In the genomic region with DNA sequence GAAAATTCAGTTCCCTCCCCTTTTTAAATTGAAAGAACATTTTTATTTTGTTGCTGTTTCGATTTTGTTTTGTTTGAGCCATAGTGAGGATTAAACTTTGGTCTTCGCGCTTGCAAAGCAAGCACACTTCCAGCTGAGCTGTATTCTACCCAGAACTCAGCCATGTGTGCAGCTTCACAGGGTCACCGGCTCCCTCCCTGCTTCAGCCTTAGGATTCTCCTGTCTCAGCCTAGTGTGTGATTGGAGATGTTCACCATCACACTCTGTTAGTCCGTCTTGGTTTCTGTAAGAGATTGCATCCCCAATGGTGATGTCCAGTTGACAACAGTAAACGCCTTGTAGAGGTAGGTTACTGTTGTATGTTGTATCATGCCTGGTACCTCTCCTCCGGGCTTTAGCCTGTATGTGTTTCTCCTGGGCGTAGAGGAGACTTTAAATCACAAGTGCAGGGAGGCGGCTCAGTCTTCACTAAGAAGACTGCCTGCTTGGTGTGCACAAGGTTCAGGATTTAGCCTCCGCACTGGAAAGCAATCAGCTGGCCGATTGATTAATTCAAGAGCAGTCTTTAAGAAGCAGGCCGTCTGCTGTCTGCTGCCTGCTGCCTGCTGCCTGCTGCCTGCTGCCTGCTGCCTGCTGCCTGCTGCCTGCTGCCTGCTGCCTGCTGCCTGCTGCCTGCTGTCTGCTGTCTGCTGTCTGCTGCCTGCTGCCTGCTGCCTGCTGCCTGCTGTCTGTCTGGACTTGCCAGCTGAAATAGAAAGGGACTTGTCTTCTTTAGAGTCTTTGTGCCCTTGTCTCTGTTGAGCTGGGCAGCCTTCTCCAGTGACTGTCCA, we compare ENCODE assay signal across 16 mouse cellular contexts. TPM values are rescaled to one million over a fixed set of nuclear protein-coding genes. Genes with fewer than 3 reads are reported as not detected.
A peak's percentile ranks its signal among the peaks of the same experiment; 100 is the strongest.
DNase-seq lines count a peak whose midpoint lies in the region; ATAC-seq and TF ChIP-seq lines count a peak whose summit lies in the region.
"Had no signal": no experiment of that assay in that cellular context is flagged by ENCODE, and none has a peak within 500 bp of the region (broad histone marks: within the 10 kb centered on the region; RNA-seq: fewer than 3 reads in every experiment).

No protein-coding gene starts in this region.

- no peak overlapping the region for H3K4me2 ChIP-seq in forebrain, embryonic 13.5 days
- H3K4me2 ChIP-seq: limb, embryonic 15.5 days had no signal

- peak; percentile 27 for DNase-seq in embryo, embryonic 11 days
- DNase-seq in embryo, embryonic 10 days (ENCODE audit: low spot score), result no peak
- DNase-seq in layer of hippocampus, postnatal 10 days (ENCODE audit: low spot score in 2 of 2), result peak; percentile 34 to 44
- no peak for DNase-seq in layer of hippocampus, adult 8-10 months (ENCODE audit: low spot score in 2 of 2)
- DNase-seq in midbrain, embryonic 10.5 days (ENCODE audit: low spot score), result no peak
- no peak for DNase-seq in cerebellum, adult 2 months
- DNase-seq: kidney, adult 9 months; lung, postnatal 10 days had no signal

- no peak overlapping the region for H3K9ac ChIP-seq in forebrain, embryonic 13.5 days
- H3K9ac ChIP-seq: limb, embryonic 15.5 days had no signal

- H3K36me3 ChIP-seq in forebrain, embryonic 13.5 days (ENCODE audit: poor library complexity, severe bottlenecking), result peaks cover 8% of the 10 kb centered on the region; the same call in 1 of the 2 replicates
- peaks cover 4% of the 10 kb centered on the region for H3K36me3 ChIP-seq in midbrain, embryonic 10.5 days

- H3K4me1 ChIP-seq in forebrain, embryonic 13.5 days, result 0 out of 2 replicates have a peak, but pooled peaks cover 3% of the 10 kb centered on the region
- H3K4me1 ChIP-seq in midbrain, embryonic 10.5 days, result peaks cover 18% of the 10 kb centered on the region
- H3K4me1 ChIP-seq in cerebellum, adult 2 months (ENCODE audit: control insufficient read depth, insufficient read depth, low read length), result no peaks in the 10 kb centered on the region; the same call in 1 of the 2 replicates
- H3K4me1 ChIP-seq: limb, embryonic 15.5 days had no signal

- no peaks in the 10 kb centered on the region for H3K27me3 ChIP-seq in forebrain, embryonic 13.5 days
- no peaks in the 10 kb centered on the region for H3K27me3 ChIP-seq in midbrain, embryonic 10.5 days (ENCODE audit: low read depth, poor library complexity, severe bottlenecking)
- no peaks in the 10 kb centered on the region for H3K27me3 ChIP-seq in cerebellum, adult 2 months (ENCODE audit: control insufficient read depth, insufficient read depth, low read length)
- H3K27me3 ChIP-seq: limb, embryonic 15.5 days had no signal

- H3K4me3 ChIP-seq in forebrain, embryonic 13.5 days, result no peak overlapping the region
- H3K4me3 ChIP-seq in midbrain, embryonic 10.5 days, result no peak overlapping the region
- no peak overlapping the region for H3K4me3 ChIP-seq in cerebellum, adult 2 months (replicated peaks; ENCODE audit: insufficient read depth, low read depth, low read length)
- H3K4me3 ChIP-seq: erythroblast, embryonic 14.5 days; limb, embryonic 15.5 days; myocyte had no signal

- H3K27ac ChIP-seq in forebrain, embryonic 13.5 days, result peak overlapping the region; percentile 61
- peak overlapping the region; percentile 50 for H3K27ac ChIP-seq in midbrain, embryonic 10.5 days (replicated peaks)
- no peak overlapping the region for H3K27ac ChIP-seq in cerebellum, adult 2 months (ENCODE audit: insufficient read depth, low read length)
- H3K27ac ChIP-seq: limb, embryonic 15.5 days had no signal

- peak; percentile 74; the same call in 1 of the 2 replicates for ATAC-seq in forebrain, embryonic 13.5 days
- ATAC-seq in megakaryocyte progenitor cell, adult 5-6 weeks (replicated peaks; ENCODE audit: poor library complexity), result no peak
- ATAC-seq: activated CD4-positive, CD25-positive, alpha-beta regulatory T cell, adult 4 months had no signal

- no peak for TF ChIP-seq CTCF in cerebellum, adult 2 months (IDR thresholded peaks at IDR 0.05; ENCODE audit: borderline replicate concordance, insufficient read depth, low read depth, low read length)

- H3K9me3 ChIP-seq in forebrain, embryonic 13.5 days (replicated peaks), result no peaks in the 10 kb centered on the region
- no peaks in the 10 kb centered on the region for H3K9me3 ChIP-seq in midbrain, embryonic 10.5 days (replicated peaks)
- H3K9me3 ChIP-seq: G1E; limb, embryonic 15.5 days had no signal

- 61% methylated on average over 12 of the region's 12 CpGs for WGBS in forebrain, embryonic 13.5 days
- whole genome bisulfite sequencing in midbrain, embryonic 10.5 days, result 69% methylated on average over 12 of the region's 12 CpGs
- 60% methylated on average over 12 of the region's 12 CpGs for WGBS in cerebellum, adult 2 months

- TF ChIP-seq POLR2A in cerebellum, adult 2 months (IDR thresholded peaks at IDR 0.05; ENCODE audit: borderline replicate concordance, insufficient read depth, low read length), result no peak

RNA-seq across cellular contexts. Expression of a gene that starts 14.5 kb away (rescaled TPM):
- under 1 TPM; 0.25 to 0.76 TPM for total RNA-seq in layer of hippocampus, postnatal 10 days (2021)
- under 1 TPM in 2 of 4 experiments, not detected in 2; 0.68 to 0.81 TPM for total RNA-seq in layer of hippocampus, adult 8-10 months (2022)
- 0.12 TPM in 1 of 2 replicates, not detected in the other for polyA plus RNA-seq in forebrain, embryonic 13.5 days (2015; fragmentation: Nextera tagmentation; extraction: Ambion mirVana)
- polyA plus RNA-seq in midbrain, embryonic 10.5 days (2016; fragmentation: Nextera tagmentation; extraction: Ambion mirVana), result not detected in 2 replicates
- 2.5 and 3.4 TPM in 2 replicates for polyA plus RNA-seq in cerebellum, adult 2 months (2012; rRNA removed)
- total RNA-seq in megakaryocyte progenitor cell, adult 5-6 weeks (2015), result not detected in 2 replicates
- total RNA-seq in megakaryocyte progenitor cell, adult 5-6 weeks (2017), result not detected in 2 replicates
- total RNA-seq: gastrocnemius, postnatal 4 days had no signal
- polyA plus RNA-seq: activated CD4-positive, CD25-positive, alpha-beta regulatory T cell, adult 4 months; erythroblast, embryonic 14.5 days; G1E; myocyte had no signal

RNA-seq across cellular contexts. Expression of a gene that starts 15.5 kb away (rescaled TPM):
- 10 to 100 TPM; 23.8 to 23.9 TPM for total RNA-seq in layer of hippocampus, postnatal 10 days (2021)
- total RNA-seq in layer of hippocampus, adult 8-10 months (2022), result 10 to 100 TPM; 22.7 to 24.8 (median 24.3) TPM
- polyA plus RNA-seq in forebrain, embryonic 13.5 days (2015; fragmentation: Nextera tagmentation; extraction: Ambion mirVana), result 30.1 and 32.9 TPM in 2 replicates
- 49.4 and 49.9 TPM in 2 replicates for polyA plus RNA-seq in midbrain, embryonic 10.5 days (2016; fragmentation: Nextera tagmentation; extraction: Ambion mirVana)
- polyA plus RNA-seq in cerebellum, adult 2 months (2012; rRNA removed), result 55.9 and 61.3 TPM in 2 replicates
- 11.9 and 12.7 TPM in 2 replicates for total RNA-seq in megakaryocyte progenitor cell, adult 5-6 weeks (2015)
- 5.0 and 7.3 TPM in 2 replicates for total RNA-seq in megakaryocyte progenitor cell, adult 5-6 weeks (2017)

RNA-seq across cellular contexts. Expression of a gene that starts 15.5 kb away (rescaled TPM):
- total RNA-seq in layer of hippocampus, postnatal 10 days (2021), result 10 to 100 TPM; 45.2 to 49.4 TPM
- total RNA-seq in layer of hippocampus, adult 8-10 months (2022), result 10 to 100 TPM; 32.5 to 43.5 (median 37.7) TPM
- 116 and 119 TPM in 2 replicates for polyA plus RNA-seq in forebrain, embryonic 13.5 days (2015; fragmentation: Nextera tagmentation; extraction: Ambion mirVana)
- 117 and 123 TPM in 2 replicates for polyA plus RNA-seq in midbrain, embryonic 10.5 days (2016; fragmentation: Nextera tagmentation; extraction: Ambion mirVana)
- polyA plus RNA-seq in cerebellum, adult 2 months (2012; rRNA removed), result 79.9 and 86.0 TPM in 2 replicates
- total RNA-seq in megakaryocyte progenitor cell, adult 5-6 weeks (2015), result 57.2 and 68.0 TPM in 2 replicates
- 46.1 and 48.9 TPM in 2 replicates for total RNA-seq in megakaryocyte progenitor cell, adult 5-6 weeks (2017)

RNA-seq across cellular contexts. Expression of a gene that starts 41.9 kb away (rescaled TPM):
- total RNA-seq in layer of hippocampus, postnatal 10 days (2021), result 100 to 1,000 TPM; 111 to 131 TPM
- 100 to 1,000 TPM; 153 to 196 (median 173) TPM for total RNA-seq in layer of hippocampus, adult 8-10 months (2022)
- 12.3 and 14.3 TPM in 2 replicates for polyA plus RNA-seq in forebrain, embryonic 13.5 days (2015; fragmentation: Nextera tagmentation; extraction: Ambion mirVana)
- polyA plus RNA-seq in midbrain, embryonic 10.5 days (2016; fragmentation: Nextera tagmentation; extraction: Ambion mirVana), result 14.5 and 14.6 TPM in 2 replicates
- 108 and 109 TPM in 2 replicates for polyA plus RNA-seq in cerebellum, adult 2 months (2012; rRNA removed)
- total RNA-seq in megakaryocyte progenitor cell, adult 5-6 weeks (2015), result not detected in 2 replicates
- 1.1 TPM in 1 of 2 replicates, not detected in the other for total RNA-seq in megakaryocyte progenitor cell, adult 5-6 weeks (2017)
- polyA plus RNA-seq: activated CD4-positive, CD25-positive, alpha-beta regulatory T cell, adult 4 months; erythroblast, embryonic 14.5 days; G1E had no signal

Comparison
In these comparisons a context has a peak if more than half of its experiments do, and no peak if none do; other contexts are left out.
1. DNase-seq: peak in embryo, embryonic 11 days (single experiment) and layer of hippocampus, postnatal 10 days (2 of 2); none in embryo, embryonic 10 days (single experiment), layer of hippocampus, adult 8-10 months (0 of 2), midbrain, embryonic 10.5 days (single experiment) and cerebellum, adult 2 months (0 of 2).